Mouse (Mus musculus) hindbrain, embryonic 14.5 days (tissue): ENCODE measurements around the gene Gpr183. TPM values are rescaled to one million over a fixed set of nuclear protein-coding genes. Genes with fewer than 3 reads are reported as not detected.

Source experiments
- ATAC-seq: fragments of 200-750 bp; cut with Nextera tagmentation; 2 replicates; pipeline ENCODE4 v1.8.0; 2017; ENCODE audit warnings: moderate number of reproducible peaks, mild to moderate bottlenecking, moderate TSS enrichment, moderate library complexity; ENCODE audit not compliant: low FRiP score
- DNase-seq: peaks from one replicate; pipeline ENCODE4 v3.0.0-alpha.2; 2015; ENCODE audit warnings: low spot score
- H3K27ac ChIP-seq: fragments of 300-500 bp; sonication (generic); 2 replicates; pipeline ENCODE4 v1.5.1; 2014; ENCODE audit warnings: mild to moderate bottlenecking, moderate library complexity
- H3K27me3 ChIP-seq: fragments of 300-500 bp; sonication (generic); 2 replicates; pipeline ENCODE4 v1.6.1; 2014; ENCODE audit warnings: mild to moderate bottlenecking, low read length, mixed read lengths; ENCODE audit not compliant: control insufficient read depth, insufficient read depth
- H3K36me3 ChIP-seq: fragments of 300-500 bp; sonication (generic); replicated peaks from 2 replicates; pipeline ENCODE4 v1.6.1; 2014; ENCODE audit not compliant: control insufficient read depth, insufficient read depth
- H3K4me1 ChIP-seq: fragments of 300-500 bp; sonication (generic); replicated peaks from 2 replicates; pipeline ENCODE4 v1.6.1; 2014; ENCODE audit warnings: antibody characterized with exemption, low read length, mixed read lengths; ENCODE audit not compliant: control insufficient read depth, insufficient read depth
- H3K4me2 ChIP-seq: fragments of 300-500 bp; sonication (generic); replicated peaks from 2 replicates; pipeline ENCODE4 v1.6.1; 2014; ENCODE audit warnings: mild to moderate bottlenecking, moderate library complexity
- H3K4me3 ChIP-seq: fragments of 300-500 bp; sonication (generic); replicated peaks from 2 replicates; pipeline ENCODE4 v1.5.1; 2014; ENCODE audit warnings: mild to moderate bottlenecking, low read length
- H3K9ac ChIP-seq: fragments of 300-500 bp; sonication (generic); 2 replicates; pipeline ENCODE4 v1.6.1; 2014
- H3K9me3 ChIP-seq: fragments of 300-500 bp; sonication (generic); 2 replicates; pipeline ENCODE4 v1.6.1; 2016; ENCODE audit warnings: low read length; ENCODE audit not compliant: control insufficient read depth
- WGBS: fragments of 180-500 bp; shearing (Covaris S2); extraction: QIAGEN DNeasy Blood & Tissue Kit; methylation state at CpG from one replicate; pipeline ENCODE4 v1.1.7; 2014; 5-methylcytosine and 5-hydroxymethylcytosine counted together
- polyA plus RNA-seq: library from polyadenylated mRNA; unstranded; fragments of >200 nt; fragmentation: Nextera tagmentation; extraction: Ambion mirVana; gene quantifications from 2 replicates; pipeline ENCODE4 v1.2.1, GENCODE M21; 2014

Gpr183 gene
- polyA plus RNA-seq, 1 experiment from 2014 or later, result 1.4 TPM

DNA sequence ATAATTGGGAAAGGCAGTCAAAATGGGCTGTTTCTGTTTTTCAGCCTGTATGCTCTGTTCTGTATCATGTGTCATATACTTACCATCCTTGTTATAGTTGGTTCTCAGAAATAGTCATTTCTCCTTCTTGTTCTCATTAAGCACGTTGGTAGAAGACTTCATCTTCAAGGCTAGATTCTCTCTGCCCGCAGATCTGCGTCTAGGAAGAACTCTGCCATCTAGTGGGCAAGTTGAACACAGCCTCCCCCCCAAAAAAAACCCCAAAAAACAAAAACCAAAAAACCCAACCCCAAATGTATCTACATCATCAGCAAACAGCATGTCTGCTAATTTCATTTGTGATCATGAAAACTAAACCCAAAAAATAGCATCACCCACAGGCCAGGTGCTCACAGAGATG is 45.2 kb downstream of the Gpr183 start:
- Histone ChIP-seq H3K9me3 (no peaks in the 10 kb centered on the region), H3K9ac (no peak overlapping the region), H3K4me2 (no peak overlapping the region), H3K27ac (no peak overlapping the region), H3K36me3 (peaks cover 20% of the 10 kb centered on the region), H3K4me3 (no peak overlapping the region), H3K27me3 (no peaks in the 10 kb centered on the region), H3K4me1 (no peaks in the 10 kb centered on the region)
- DNase-seq (no peak), ATAC-seq (no peak)
- WGBS, result 41% methylated on average over 3 of the region's 3 CpGs

- Histone ChIP-seq H3K4me3 (no peak overlapping the region), H3K9ac (no peak overlapping the region), H3K4me1 (no peaks in the 10 kb centered on the region), H3K27me3 (no peaks in the 10 kb centered on the region), H3K27ac (no peak overlapping the region), H3K9me3 (no peaks in the 10 kb centered on the region), H3K4me2 (no peak overlapping the region), H3K36me3 (peaks cover 20% of the 10 kb centered on the region)
- DNase-seq (no peak), ATAC-seq (no peak)
- 63% methylated on average over 3 of the region's 3 CpGs for WGBS
Observed at GRCm38 (mm10) chr14:121918266-121918665, 46.7 kb downstream of the Gpr183 start.

GRCm38 (mm10) chr14:121916311-121917094 is 48.5 kb downstream of the Gpr183 start:
- no peaks in the 10 kb centered on the region for H3K27me3 ChIP-seq
- 92% methylated on average over 6 of the region's 6 CpGs for WGBS
- H3K4me1 ChIP-seq, result no peaks in the 10 kb centered on the region
- no peak overlapping the region for H3K4me3 ChIP-seq
- H3K9me3 ChIP-seq, result no peaks in the 10 kb centered on the region
- no peak overlapping the region for H3K27ac ChIP-seq
- H3K4me2 ChIP-seq, result no peak overlapping the region
- H3K9ac ChIP-seq, result no peak overlapping the region
- DNase-seq (no peak), ATAC-seq (no peak)
- peaks cover 30% of the 10 kb centered on the region for H3K36me3 ChIP-seq

DNA sequence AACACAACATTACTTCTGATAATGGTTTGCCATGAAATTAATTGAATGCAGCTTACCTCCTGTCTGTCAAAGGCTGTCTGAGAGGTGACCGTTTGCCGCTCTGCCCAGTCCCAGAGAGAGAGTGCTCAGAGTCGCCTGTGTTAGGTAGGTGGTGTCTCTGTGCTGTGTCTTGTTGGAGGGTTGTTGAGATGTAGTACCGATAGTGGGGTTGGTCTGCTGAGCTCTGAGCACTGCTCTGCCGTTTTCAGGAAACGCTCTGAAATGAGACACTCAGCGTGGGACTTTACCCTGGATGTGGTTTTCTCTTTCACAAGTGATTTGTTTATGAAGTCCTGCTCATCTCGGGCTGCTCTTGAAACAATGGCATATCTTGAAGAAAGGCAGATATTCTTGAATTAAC is 49.4 kb downstream of the Gpr183 start, which contains the start of gene Gpr18:
TSS of gene Gpr18 (minus strand) at position 161 of the 400 bp plus-strand sequence.
- ATAC-seq, result no peak
- Histone ChIP-seq H3K4me2 (no peak within 1 kb of the TSS), H3K4me3 (no peak within 1 kb of the TSS), H3K36me3 (peaks cover 36% of the 10 kb centered on the region), H3K27me3 (no peaks in the 10 kb centered on the region), H3K9ac (no peak within 1 kb of the TSS), H3K27ac (no peak within 1 kb of the TSS), H3K4me1 (no peaks in the 10 kb centered on the region), H3K9me3 (no peaks in the 10 kb centered on the region)
- DNase-seq, result no peak
- WGBS, result 87% methylated on average over 8 of the region's 8 CpGs

DNA sequence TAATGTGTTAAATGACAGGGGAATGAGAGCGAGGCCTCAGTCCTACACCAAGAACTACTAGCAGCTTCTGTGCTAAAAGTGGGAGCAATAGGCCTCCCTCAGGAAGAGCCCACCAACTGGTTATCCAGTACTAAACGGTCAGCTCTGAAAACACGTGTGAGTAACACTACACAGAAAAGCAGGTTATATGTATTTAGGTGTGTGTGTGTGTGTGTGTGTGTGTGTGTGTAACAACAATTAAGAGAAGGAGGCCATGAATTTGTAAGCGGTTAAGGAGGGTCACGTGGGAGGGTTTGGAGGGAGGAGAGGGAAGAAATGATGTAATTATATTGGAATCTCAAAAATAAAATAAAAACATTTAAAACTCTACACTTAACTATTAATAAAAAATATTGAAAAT is 49.9 kb downstream of the Gpr183 start:
- peaks cover 41% of the 10 kb centered on the region for H3K36me3 ChIP-seq

DNA sequence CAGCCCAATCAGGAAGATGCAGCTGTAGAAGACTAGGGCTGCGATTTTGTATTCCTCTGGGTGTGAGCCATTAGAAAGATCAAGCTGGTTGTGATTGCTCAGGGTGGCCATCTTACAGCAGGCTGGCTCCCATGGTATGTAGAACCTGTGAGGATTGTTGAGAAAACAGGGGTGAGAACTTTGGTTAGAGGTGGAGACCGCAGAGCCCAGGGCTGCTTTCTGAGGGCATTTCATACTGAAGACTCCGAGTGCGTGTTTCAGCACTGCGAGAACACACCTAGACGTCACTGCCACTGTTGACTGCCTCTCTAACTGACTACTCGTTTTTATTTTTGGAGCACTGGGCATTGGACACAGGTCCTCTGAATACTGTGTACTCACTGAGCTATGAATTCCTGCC is 52.5 kb downstream of the Gpr183 start:
- Histone ChIP-seq H3K9me3 (no peaks in the 10 kb centered on the region), H3K36me3 (peaks cover 64% of the 10 kb centered on the region), H3K4me2 (no peak overlapping the region), H3K4me3 (no peak overlapping the region), H3K27ac (no peak overlapping the region), H3K27me3 (no peaks in the 10 kb centered on the region), H3K9ac (no peak overlapping the region), H3K4me1 (no peaks in the 10 kb centered on the region)
- ATAC-seq (no peak), DNase-seq (no peak)
- WGBS, result 94% methylated on average over 7 of the region's 7 CpGs

More for the DNA sequence above, 49.9 kb downstream of the Gpr183 start:
- no peaks in the 10 kb centered on the region for H3K9me3 ChIP-seq
- H3K27ac ChIP-seq, result no peak overlapping the region
- no peak overlapping the region for H3K4me2 ChIP-seq
- H3K4me3 ChIP-seq, result no peak overlapping the region
- H3K4me1 ChIP-seq, result no peaks in the 10 kb centered on the region
- WGBS, result 90% methylated on average over 5 of the region's 5 CpGs
- ATAC-seq, result no peak
- H3K27me3 ChIP-seq, result no peaks in the 10 kb centered on the region
- no peak overlapping the region for H3K9ac ChIP-seq
- no peak for DNase-seq

DNA sequence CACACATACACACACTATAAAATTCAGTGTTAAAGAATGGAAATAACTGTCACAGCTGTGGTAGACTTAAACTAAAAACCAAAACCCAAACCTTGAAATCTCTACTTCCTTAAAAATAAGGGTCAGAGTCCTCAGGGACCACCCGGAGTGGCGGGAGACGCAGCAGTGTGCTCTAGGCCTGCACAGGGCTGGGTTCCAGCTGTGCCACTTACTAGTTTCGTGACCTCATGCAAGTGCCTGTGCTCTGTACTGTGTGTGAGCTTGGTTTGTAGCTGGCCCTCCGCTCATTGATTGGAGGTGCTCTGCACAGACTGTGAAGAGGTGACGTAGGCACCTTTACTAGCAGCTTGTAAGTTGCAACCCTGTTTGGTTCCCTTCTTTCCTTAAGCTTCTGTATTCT is 55.1 kb downstream of the Gpr183 start:
- no peaks in the 10 kb centered on the region for H3K4me1 ChIP-seq
- H3K9me3 ChIP-seq, result no peaks in the 10 kb centered on the region
- H3K27ac ChIP-seq, result no peak overlapping the region
- DNase-seq, result no peak
- no peaks in the 10 kb centered on the region for H3K27me3 ChIP-seq
- 92% methylated on average over 6 of the region's 6 CpGs for WGBS
- ATAC-seq, result no peak
- H3K4me3 ChIP-seq, result no peak overlapping the region
- H3K9ac ChIP-seq, result no peak overlapping the region
- peaks cover 59% of the 10 kb centered on the region for H3K36me3 ChIP-seq
- H3K4me2 ChIP-seq, result no peak overlapping the region

DNA sequence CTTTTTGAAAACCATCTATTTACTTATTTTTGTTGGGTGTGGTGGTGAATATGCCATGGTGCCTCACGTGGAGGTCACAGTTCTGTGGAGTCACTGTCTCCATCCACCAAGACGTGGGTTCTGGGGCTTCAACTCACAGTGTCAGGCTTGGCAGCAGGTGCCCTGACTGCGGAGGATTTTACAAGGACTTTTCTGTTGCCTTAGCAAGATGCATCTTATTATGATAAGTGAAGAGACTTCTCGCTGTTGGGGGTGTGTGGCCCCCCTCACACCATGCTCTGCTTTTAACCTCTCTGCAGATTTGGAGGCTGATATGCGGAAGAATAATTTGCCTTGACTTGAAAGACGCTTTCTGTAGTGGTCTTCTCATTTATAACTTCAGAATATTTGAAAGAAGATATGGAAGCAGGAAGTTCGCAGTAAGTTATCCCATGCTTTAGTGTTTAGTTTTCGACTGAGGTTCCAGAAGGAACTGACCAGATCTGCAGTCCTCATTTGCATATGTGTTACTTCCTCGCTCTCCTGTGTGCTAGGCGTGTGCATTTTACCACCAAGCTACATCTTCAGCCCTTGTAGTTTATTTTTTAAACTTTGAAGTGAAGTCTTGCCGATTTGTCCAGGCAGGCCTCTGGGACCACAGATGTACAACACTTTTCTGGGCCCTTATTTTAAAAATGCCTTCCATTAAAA is 57.9 kb downstream of the Gpr183 start:
- H3K4me3 ChIP-seq, result no peak overlapping the region
- peaks cover 54% of the 10 kb centered on the region for H3K36me3 ChIP-seq
- no peaks in the 10 kb centered on the region for H3K27me3 ChIP-seq
- H3K9ac ChIP-seq, result no peak overlapping the region
- ATAC-seq (no peak), DNase-seq (no peak)
- no peaks in the 10 kb centered on the region for H3K9me3 ChIP-seq
- no peaks in the 10 kb centered on the region for H3K4me1 ChIP-seq
- H3K27ac ChIP-seq, result no peak overlapping the region
- 92% methylated on average over 11 of the region's 11 CpGs for WGBS
- H3K4me2 ChIP-seq, result no peak overlapping the region

- H3K9ac ChIP-seq, result no peak overlapping the region
- no peaks in the 10 kb centered on the region for H3K27me3 ChIP-seq
- DNase-seq, result no peak
- no peak for ATAC-seq
- no peaks in the 10 kb centered on the region for H3K9me3 ChIP-seq
- H3K27ac ChIP-seq, result no peak overlapping the region
- 88% methylated on average over 8 of the region's 8 CpGs for WGBS
- no peaks in the 10 kb centered on the region for H3K4me1 ChIP-seq
- H3K4me2 ChIP-seq, result no peak overlapping the region
- H3K4me3 ChIP-seq, result no peak overlapping the region
- H3K36me3 ChIP-seq, result peaks cover 48% of the 10 kb centered on the region
Observed at GRCm38 (mm10) chr14:121906341-121906991, 58.5 kb downstream of the Gpr183 start.
